Mouse (Mus musculus): ENCODE data around the gene Tmem247. TPM values are rescaled to one million over a fixed set of nuclear protein-coding genes. Genes with fewer than 3 reads are reported as not detected.

Tmem247 gene
- total and polyA plus RNA-seq, 3 experiments, result not detected

DNA sequence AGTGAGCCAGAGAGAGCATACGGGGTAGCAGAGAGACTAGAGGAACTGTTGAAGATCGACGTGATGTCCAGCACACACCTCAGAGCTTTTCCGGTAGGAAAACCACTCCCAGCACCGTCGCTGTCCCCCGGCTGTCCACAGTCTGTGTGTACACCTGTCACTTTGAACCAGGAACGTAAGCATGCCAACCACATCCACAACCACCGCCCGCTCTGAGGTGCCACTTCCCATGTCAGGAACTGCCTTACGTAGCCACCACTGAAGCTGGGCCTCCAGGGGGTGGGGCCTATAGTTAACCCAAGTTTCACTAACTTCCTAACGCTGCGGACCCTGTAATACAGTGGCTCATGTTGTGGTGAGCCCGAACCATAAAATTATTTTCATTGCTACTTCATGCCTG, 40.8 kb downstream of the Tmem247 start:
- dilution Hi-C loops (cut with MboI; ENCODE audit: extremely low pct_ligation_motif_present, extremely low pct_unique_long_range_greater_than_20kb, low sequenced_read_pairs) (no loop called here), in situ Hi-C loops (cut with MboI; ENCODE audit: low pct_ligation_motif_present, low pct_unique_long_range_greater_than_20kb, low sequenced_read_pairs) (no loop called here)
- Histone ChIP-seq H3K27me3 (replicated peaks) (no peaks in the 10 kb centered on the region), H3K4me3 (replicated peaks in 1 of 3; ENCODE audit: low read depth in 2 of 3, low read length in 2 of 3, poor library complexity in 1 of 3) (peak overlapping the region; percentile 34 to 60 (median 52)), H3K79me2 (replicated peaks; ENCODE audit: control insufficient read depth, extremely low read depth, insufficient read depth, poor library complexity, severe bottlenecking) (no peaks in the 10 kb centered on the region), H3K9me3 (replicated peaks; ENCODE audit: low read length) (peaks cover 24% of the 10 kb centered on the region), H3K36me3 (replicated peaks in 1 of 2; ENCODE audit: control insufficient read depth in 1 of 2, insufficient read depth in 1 of 2, low read length in 1 of 2) (peaks cover 0 to 2% of the 10 kb centered on the region in 2 experiments), H3K4me1 (ENCODE audit: control insufficient read depth in 1 of 2, insufficient read depth in 2 of 2) (peaks cover 18 to 46% of the 10 kb centered on the region in 2 experiments; a peak in 3 of 4 replicates), H3K27ac (ENCODE audit: insufficient read depth, low read depth) (peak overlapping the region; percentile 90), H3K4me2 (ENCODE audit: insufficient read depth, low read depth, poor library complexity, severe bottlenecking) (peak overlapping the region; percentile 31), H3K9ac (ENCODE audit: insufficient read depth, low read depth) (peak overlapping the region; percentile 77)
- no peak for DNase-seq (ENCODE audit: extremely low read depth)
- TF ChIP-seq JUND (conservative IDR thresholded peaks at IDR 0.05; ENCODE audit: low read depth, low read length) (no peak), SIN3A (IDR thresholded peaks at IDR 0.05; ENCODE audit: low read length) (peak; percentile 53), POLR2A (IDR thresholded peaks at IDR 0.05; ENCODE audit: low read depth, low read length) (peak; percentile 68), CTCF (conservative IDR thresholded peaks at IDR 0.05 in 1 of 2, IDR thresholded peaks at IDR 0.05 in 1 of 2; ENCODE audit: low read depth in 2 of 2, low read length in 2 of 2) (no peak), TCF12 (IDR thresholded peaks at IDR 0.05; ENCODE audit: low read depth, low read length) (peak; percentile 63; the same call in 1 of the 2 replicates), MXI1 (IDR thresholded peaks at IDR 0.05; ENCODE audit: low read depth, low read length) (peak; percentile 62; the same call in 1 of the 2 replicates), ELF1 (IDR thresholded peaks at IDR 0.05; ENCODE audit: low read depth, low read length) (peak; percentile 66), ZNF384 (IDR thresholded peaks at IDR 0.05; ENCODE audit: low read depth, low read length) (no peak), MEF2A (IDR thresholded peaks at IDR 0.05; ENCODE audit: borderline replicate concordance, low read depth, low read length) (peak; percentile 47; the same call in 1 of the 2 replicates), EP300 (IDR thresholded peaks at IDR 0.05; ENCODE audit: low read length) (peak; percentile 32; the same call in 1 of the 2 replicates), IRF4 (IDR thresholded peaks at IDR 0.05; ENCODE audit: low read depth, low read length) (0 out of 2 replicates have a peak, but pooled peaks have one; percentile 60), JUN (IDR thresholded peaks at IDR 0.05; ENCODE audit: insufficient read depth, low read depth, low read length) (no peak), POLR2AphosphoS2 (IDR thresholded peaks at IDR 0.05; ENCODE audit: low read depth, low read length) (no peak), BHLHE40 (IDR thresholded peaks at IDR 0.05; ENCODE audit: low read depth, low read length) (peak; percentile 15; the same call in 1 of the 2 replicates), KAT2A (IDR thresholded peaks at IDR 0.05; ENCODE audit: insufficient replicate concordance, low read length) (0 out of 2 replicates have a peak, but pooled peaks have one; percentile 12), TBP (conservative IDR thresholded peaks at IDR 0.05; ENCODE audit: low read depth, low read length) (0 out of 2 replicates have a peak, but pooled peaks have one; percentile 21), MAZ (IDR thresholded peaks at IDR 0.05; ENCODE audit: low read depth, low read length) (no peak), ETS1 (conservative IDR thresholded peaks at IDR 0.05; ENCODE audit: low read depth, low read length) (peak; percentile 48)

GRCm38 (mm10) chr17:86961301-86961841, 44.2 kb downstream of the Tmem247 start:
- Histone ChIP-seq H3K27ac (ENCODE audit: insufficient read depth, low read depth) (peak overlapping the region; percentile 19; the same call in 1 of the 2 replicates), H3K36me3 (replicated peaks in 1 of 2; ENCODE audit: control insufficient read depth in 1 of 2, insufficient read depth in 1 of 2, low read length in 1 of 2) (peaks cover 0 to 14% of the 10 kb centered on the region in 2 experiments), H3K9ac (ENCODE audit: insufficient read depth, low read depth) (peak overlapping the region; percentile 80; the same call in 1 of the 2 replicates), H3K9me3 (replicated peaks; ENCODE audit: low read length) (peaks cover 2% of the 10 kb centered on the region), H3K4me2 (ENCODE audit: insufficient read depth, low read depth, poor library complexity, severe bottlenecking) (peak overlapping the region; percentile 80), H3K27me3 (replicated peaks) (no peaks in the 10 kb centered on the region), H3K4me1 (ENCODE audit: control insufficient read depth in 1 of 2, insufficient read depth in 2 of 2) (peaks cover 20 to 63% of the 10 kb centered on the region in 2 experiments), H3K4me3 (replicated peaks in 1 of 3; ENCODE audit: low read depth in 2 of 3, low read length in 2 of 3, poor library complexity in 1 of 3) (no peak overlapping the region), H3K79me2 (replicated peaks; ENCODE audit: control insufficient read depth, extremely low read depth, insufficient read depth, poor library complexity, severe bottlenecking) (peaks cover 17% of the 10 kb centered on the region)
- dilution Hi-C loops (cut with MboI; ENCODE audit: extremely low pct_ligation_motif_present, extremely low pct_unique_long_range_greater_than_20kb, low sequenced_read_pairs), result no loop called here
- DNase-seq (ENCODE audit: extremely low read depth), result no peak
- in situ Hi-C loops (cut with MboI; ENCODE audit: low pct_ligation_motif_present, low pct_unique_long_range_greater_than_20kb, low sequenced_read_pairs), result no loop called here
- TF ChIP-seq ETS1 (conservative IDR thresholded peaks at IDR 0.05; ENCODE audit: low read depth, low read length) (peak; percentile 72), TCF12 (IDR thresholded peaks at IDR 0.05; ENCODE audit: low read depth, low read length) (no peak), ZNF384 (IDR thresholded peaks at IDR 0.05; ENCODE audit: low read depth, low read length) (peak; percentile 41; the same call in 1 of the 2 replicates), ZKSCAN1 (IDR thresholded peaks at IDR 0.05; ENCODE audit: borderline replicate concordance, low read depth, low read length) (no peak), POLR2A (IDR thresholded peaks at IDR 0.05; ENCODE audit: low read depth, low read length) (no peak), JUND (conservative IDR thresholded peaks at IDR 0.05; ENCODE audit: low read depth, low read length) (no peak), CHD2 (IDR thresholded peaks at IDR 0.05; ENCODE audit: low read length) (no peak), USF1 (IDR thresholded peaks at IDR 0.05; ENCODE audit: low read depth, low read length) (no peak)

All from CH12.LX (cell line).